Mouse (Mus musculus) monocyte, adult 59 days (primary cell): ENCODE data around the gene Adar. TPM values are rescaled to one million over a fixed set of nuclear protein-coding genes. Genes with fewer than 3 reads are reported as not detected.

ENCODE experiments used
- total RNA-seq, 2 experiments: library from RNA; stranded (reverse); gene quantifications; one replicate each; pipeline ENCODE4 v1.2.4; 2023

Adar gene
- 10 to 100 TPM; 86.4 to 90.8 TPM for total RNA-seq

DNA sequence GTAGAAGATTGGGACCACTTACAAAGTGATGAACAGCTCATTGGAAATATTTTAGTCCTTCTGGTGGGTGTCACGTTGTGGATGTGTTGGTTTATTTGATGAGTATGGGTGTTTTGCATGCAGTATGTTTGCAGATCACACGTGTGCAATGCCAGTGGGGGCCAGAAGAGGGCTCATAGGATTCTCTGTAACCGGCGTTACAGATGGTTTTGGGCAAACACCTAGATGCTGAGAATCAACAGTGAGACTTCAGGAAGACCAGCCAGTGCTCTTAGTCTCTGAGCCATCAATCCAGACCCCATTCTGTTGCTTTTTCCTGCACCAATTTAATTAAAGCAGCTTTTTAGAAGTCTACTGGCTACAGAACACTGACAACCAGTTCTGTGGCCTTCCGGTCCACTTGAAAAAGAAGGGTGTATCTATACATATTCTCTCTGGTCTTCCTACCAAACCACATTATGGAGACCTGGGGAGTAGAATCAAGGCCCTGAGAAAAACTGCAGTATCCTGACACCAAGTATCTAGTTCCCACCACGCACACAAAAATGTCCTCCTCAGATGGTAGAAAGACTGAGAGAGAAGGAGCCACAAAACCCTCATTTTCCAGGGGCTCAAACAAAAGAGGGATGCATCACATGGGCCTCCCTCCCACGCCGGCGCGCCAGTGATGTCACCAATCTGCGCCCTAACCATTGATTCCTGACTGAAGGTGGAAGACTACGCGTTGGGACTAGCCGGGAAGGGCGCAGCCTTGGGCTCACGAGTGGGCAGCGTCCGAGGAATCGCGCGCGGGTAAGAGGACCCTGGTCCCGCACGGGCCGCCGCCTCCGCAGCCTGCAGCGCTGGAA, at the start of gene Adar:
Adar (plus strand) TSS at position 664 of the 848 bp plus-strand sequence.

GRCm38 (mm10) chr3:89764119-89764724, 49.4 kb downstream of the Adar start, which contains the start of gene Chrnb2:
Chrnb2 (minus strand) TSS chr3:89764632.

DNA sequence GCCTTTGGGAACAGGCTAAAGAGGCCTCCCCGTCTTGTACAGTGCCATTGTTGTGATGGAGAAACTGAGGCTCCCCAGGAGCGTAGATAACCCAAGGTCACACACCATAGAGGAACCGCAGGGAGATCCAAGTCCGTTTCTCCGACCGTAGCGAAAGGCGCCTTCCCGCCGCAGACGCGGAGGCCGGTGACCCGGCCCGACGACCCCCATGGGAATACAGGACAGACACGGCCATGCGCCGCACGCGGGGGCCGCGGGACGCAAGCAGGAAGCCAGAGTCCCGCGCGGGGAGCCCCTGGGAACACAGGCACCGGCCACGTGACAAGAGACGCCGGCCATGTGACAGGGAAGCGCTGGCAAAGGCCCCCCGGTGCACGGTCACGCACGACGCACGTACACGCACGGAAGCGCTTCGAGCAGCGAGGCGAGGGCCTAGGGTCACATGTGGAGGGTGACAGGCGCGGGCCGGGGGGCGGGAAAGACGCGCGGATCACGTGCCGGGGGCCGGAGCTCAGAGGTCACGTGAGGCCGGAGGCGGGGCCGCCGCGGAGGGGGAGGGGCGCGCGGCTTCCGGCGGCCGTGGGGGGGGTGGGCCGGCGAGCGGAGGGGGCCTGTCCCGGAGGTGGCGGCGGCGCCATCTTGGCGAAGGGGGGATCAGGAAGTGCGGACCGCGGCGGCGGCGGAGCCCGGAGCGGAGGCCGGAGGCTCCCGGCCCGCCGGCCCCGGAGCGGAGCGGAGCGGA, 58.3 kb downstream of the Adar start, which contains the start of gene Ube2q1:
Ube2q1 (plus strand) TSS at position 649 of the 742 bp plus-strand sequence.

Other genes starting within 250 kb of the Adar start
- under 1 TPM; 0.12 to 0.21 TPM for gene Kcnn3, start 194.9 kb upstream of the Adar start, total RNA-seq
- gene Chrnb2, start 49.6 kb downstream of the Adar start, total RNA-seq = 1 to 10 TPM; 1.1 to 1.3 TPM
- gene Ube2q1, start 58.6 kb downstream of the Adar start, total RNA-seq = 100 to 1,000 TPM in 1 of 2 experiments, 10 to 100 TPM in 1; 94.2 to 104 TPM
- gene She, start 116.3 kb downstream of the Adar start, total RNA-seq = under 1 TPM in 1 of 2 experiments, not detected in 1; 0.13 TPM
- 100 to 1,000 TPM; 326 to 334 TPM for gene Il6ra, start 198.2 kb downstream of the Adar start, total RNA-seq
- gene Atp8b2, start 248.5 kb downstream of the Adar start, total RNA-seq = 10 to 100 TPM; 39.7 to 43.8 TPM